Mouse (Mus musculus) megakaryocyte, adult 5-6 weeks (primary cell): Measurements from ENCODE around the gene St6galnac3. TPM values are rescaled to one million over a fixed set of nuclear protein-coding genes. Genes with fewer than 3 reads are reported as not detected.

Experiments
- ATAC-seq: 2 replicates; pipeline ENCODE4 v1.8.0; 2016; ENCODE audit warnings: mild to moderate bottlenecking, inconsistent platforms; ENCODE audit not compliant: poor library complexity, severe bottlenecking
- total RNA-seq, 2 experiments: library from RNA; stranded (forward) in 1 of 2; stranded (reverse) in 1 of 2; fragments of 153-499, 151-499 nt in 1 of 2; fragments of 221-1000, 200-1000 nt in 1 of 2; gene quantifications; 2 replicates each; pipeline versions ENCODE4 v1.2.3 to v1.2.4; 2015 to 2017

The St6galnac3 gene
- total RNA-seq, 2 experiments from 2014 or later, result 0.16 to 0.18 TPM

DNA sequence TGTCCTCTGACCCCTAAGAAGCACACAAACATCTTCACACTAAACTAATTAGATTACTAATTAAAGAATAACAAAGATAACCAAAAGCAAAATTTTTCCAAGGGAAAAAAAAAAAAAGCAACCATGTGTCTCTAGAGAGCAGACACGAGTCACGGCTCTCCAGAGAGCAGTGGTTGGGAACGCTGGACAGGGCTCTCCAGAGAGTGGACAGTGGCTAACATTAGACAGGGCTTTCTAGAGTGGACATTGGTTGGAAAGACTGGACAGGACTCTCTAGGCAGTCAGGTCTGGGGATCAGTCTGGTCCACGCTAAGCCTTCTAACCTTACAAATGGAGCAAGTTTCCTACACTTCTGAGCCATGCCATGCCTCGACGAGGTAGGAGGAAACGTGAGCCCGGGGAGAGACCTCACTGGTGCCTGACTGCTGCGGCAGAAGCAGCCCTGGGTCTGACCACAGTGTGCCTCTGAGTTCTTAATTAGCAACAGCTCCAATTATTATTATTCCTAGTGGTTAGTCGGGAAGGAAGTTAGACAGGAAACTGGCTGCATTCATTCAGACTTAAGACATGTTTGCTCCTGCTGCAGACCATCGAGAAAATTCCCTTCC is 32.7 kb downstream of the St6galnac3 start:
- ATAC-seq, result no peak

DNA sequence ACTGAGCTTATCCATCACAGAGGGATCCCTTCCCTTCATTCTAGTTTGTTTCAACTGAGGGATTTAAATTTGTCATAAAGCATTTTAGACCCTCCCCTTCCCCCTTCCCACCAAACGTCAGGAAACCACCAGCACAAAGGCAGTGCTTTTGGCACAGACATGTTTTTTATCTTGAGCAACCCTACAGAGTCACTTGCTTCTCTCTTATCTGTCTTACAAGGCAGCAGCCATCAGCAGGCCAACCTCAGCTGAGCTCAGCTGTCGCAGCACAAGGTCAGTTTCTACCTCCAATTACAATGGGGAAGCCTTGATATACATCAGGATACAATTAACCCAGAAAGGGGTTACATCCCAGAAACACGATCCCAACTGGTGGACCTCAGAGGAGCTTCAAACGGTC is 33.4 kb downstream of the St6galnac3 start:
- no peak for ATAC-seq

DNA sequence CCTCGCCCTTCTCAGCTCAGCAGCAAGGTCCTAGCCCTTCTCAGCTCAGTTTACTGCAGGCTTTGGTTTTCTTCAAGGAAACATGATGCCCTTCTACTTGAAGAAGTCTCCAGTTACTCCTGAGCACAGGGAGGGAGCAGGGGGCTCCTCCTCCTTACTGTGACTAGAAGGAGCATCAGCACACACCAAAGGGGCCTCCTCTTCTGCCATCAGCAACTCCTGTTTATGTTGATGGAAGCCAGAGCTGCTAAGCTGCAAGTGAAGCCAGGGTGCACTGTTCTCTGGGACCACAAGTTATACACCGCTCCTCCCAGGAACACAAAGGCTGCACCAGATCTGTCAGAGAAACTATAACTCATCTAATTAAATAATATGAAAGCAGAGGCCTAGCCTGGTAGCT is 34.4 kb downstream of the St6galnac3 start:
- no peak for ATAC-seq

DNA sequence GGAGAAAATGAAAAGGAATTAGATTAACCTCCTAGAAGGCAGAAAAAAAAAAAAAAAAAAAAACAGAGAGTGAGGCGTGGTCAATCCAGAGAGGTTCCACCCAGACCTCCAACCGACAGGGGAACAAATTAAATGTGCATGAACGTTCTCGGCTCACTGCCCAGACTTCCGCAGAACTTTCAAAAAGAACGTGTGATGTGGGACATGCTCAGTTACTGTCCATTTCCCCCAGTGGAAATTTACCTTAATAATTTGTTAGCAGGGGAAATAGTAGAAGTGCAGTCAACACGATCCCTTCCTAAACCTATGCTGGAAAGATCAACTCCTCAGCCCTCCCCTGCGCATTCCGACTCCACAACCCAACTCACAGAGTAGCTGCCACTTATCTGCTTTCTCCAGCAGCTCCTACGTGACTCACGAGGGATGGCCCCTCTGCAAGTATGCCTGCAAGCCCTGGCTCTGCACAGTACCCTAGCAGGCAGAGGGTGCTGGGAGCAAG is 35.1 kb downstream of the St6galnac3 start:
- ATAC-seq, result peak; percentile 47; the same call in 1 of the 2 replicates

DNA sequence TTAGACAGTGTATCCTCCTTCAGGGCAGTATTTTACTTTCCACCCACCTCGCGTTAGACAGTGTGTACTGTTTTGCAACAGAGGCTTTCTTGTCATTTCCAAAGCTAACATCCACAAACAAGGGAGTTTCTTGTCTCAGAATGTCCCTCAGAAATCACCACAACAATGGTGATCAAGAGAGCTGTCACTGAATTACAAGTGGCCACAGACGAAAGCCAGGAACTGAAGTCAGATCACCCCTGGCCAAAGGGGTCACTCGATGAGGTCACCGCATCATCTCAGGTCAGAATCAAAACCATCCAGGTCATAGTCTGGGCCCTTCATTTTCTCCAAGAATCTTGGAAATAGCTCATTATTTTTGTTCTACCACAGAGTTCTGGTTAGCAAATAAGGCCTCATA is 37.1 kb downstream of the St6galnac3 start:
- ATAC-seq, result no peak

DNA sequence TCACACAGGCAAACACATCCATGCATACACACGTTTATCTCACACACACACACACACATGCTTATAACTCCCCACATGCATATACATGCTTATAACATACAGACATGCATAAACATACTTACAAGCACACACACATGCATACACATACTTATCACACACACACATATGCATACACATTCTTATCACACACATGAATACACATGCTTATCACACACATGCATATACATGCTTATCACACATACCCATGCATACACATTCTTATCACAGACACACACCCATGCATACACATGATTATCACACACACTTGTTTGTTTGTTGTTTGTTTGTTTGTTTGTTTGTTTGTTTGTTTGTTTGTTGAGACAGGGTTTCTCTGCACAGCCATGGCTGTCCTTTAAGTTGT is 40.1 kb downstream of the St6galnac3 start:
- no peak for ATAC-seq

DNA sequence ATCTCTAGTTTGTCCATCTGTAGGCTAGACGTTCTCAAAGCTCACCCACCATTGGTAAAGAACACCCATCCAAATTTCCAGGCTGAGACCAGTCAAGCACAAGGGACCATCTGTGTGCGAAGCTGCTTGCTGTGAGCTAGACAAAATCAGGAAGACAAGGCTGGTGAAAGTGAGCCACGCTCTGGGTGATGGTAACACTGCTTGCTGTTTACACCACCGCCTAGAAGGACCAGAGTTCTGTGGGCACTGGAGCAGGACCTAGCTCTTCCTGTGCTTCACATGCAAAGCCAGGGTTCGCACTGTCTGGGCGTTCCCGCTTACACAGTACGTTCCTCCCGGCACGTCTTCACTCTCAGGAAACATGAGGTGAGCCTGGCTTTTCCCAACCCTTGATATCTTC is 42.7 kb downstream of the St6galnac3 start:
- ATAC-seq, result no peak

DNA sequence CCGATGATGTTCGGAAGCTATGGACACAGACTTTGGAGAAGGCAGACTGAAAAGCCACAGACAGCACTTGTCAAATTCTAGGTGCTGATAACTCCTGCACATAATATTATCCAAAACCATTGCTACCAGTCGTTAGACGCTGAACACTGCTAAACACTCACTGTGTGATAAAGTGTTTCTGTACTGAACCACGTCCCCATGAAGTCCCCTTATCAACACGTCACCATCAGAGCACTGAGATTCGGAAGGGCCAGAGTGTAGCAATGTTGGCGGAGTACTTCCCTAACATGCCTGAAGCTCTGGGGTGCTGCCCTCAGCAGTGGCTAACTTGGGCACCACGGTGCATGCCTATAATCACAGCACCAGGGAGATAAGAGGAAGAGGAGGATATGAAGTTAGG is 43.3 kb downstream of the St6galnac3 start:
- ATAC-seq, result peak; percentile 34; the same call in 1 of the 2 replicates

DNA sequence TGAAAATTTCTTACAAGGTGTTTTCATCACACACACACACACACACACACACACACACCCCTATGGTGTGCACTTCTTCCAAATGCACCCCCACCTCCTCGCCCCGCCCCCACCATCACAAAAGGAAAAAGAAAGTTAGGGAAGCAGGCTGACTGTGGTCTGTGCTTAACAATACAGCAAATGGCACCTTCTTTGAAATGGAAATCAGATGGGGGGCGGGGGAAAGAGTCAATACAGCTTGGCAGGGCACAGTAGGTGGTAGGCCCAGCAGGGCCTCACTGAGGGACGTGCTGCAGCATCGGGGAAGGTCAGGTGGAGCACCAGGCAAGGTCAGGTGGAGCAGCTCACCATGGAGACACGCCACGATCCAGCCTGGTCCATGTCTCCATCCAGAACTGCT is 49.1 kb downstream of the St6galnac3 start:
- no peak for ATAC-seq

DNA sequence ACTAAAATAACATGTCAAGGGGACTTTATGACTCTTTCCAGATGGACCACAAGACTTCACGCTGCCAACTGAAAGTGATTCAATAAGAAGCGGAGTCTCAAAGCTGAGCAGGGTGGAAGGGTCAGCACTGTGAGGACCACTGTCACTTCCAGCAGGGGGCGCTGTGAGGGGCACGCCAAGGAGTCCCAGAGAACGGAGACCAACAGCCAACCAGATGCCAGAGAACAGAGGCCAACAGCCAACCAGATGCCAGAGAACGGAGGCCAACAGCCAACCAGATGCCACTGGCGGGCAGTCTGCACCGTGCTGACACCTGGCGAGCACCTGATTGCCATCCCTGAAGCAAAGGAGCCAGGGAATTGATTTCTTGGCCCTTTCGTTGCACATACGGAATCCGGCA is 49.9 kb downstream of the St6galnac3 start:
- ATAC-seq, result no peak

DNA sequence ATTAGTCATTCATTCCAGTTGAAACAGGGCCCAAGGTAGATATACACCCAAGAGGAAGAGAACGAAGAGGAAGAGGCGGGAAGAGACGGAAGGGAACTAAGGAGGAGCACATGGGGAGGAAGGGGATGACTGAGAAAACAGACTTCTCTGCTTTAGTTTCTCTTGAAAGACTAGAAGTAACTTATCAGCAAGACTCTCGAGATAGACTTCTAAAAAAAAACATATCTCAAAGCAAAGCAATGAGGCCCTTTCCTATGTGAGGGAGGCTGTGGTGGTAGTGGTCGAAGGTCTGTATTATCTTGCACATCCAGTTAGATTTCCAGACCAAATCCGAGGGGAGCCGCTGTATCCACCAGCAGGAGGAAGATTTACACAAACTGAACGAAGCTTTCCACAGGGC is 50.6 kb downstream of the St6galnac3 start:
- no peak for ATAC-seq

DNA sequence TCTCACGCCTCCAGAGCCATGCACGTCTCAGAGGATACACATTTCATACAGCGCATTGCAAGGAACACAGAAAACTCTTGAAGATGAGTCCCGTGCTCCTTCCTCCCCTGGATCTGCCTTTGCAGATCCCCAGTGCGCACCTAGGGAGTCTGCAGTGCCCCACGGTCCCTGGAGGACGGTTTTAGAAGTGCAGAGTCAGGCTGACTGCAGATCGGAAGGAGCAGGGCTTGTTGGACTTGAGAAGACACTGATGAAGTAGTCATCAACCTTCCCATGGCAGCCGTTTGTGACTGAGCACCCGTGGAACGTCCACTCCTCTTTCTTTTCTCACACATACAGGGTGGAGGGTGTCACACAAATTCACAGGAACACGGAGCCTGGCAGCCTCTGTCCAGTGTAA is 51.5 kb downstream of the St6galnac3 start:
- no peak for ATAC-seq

DNA sequence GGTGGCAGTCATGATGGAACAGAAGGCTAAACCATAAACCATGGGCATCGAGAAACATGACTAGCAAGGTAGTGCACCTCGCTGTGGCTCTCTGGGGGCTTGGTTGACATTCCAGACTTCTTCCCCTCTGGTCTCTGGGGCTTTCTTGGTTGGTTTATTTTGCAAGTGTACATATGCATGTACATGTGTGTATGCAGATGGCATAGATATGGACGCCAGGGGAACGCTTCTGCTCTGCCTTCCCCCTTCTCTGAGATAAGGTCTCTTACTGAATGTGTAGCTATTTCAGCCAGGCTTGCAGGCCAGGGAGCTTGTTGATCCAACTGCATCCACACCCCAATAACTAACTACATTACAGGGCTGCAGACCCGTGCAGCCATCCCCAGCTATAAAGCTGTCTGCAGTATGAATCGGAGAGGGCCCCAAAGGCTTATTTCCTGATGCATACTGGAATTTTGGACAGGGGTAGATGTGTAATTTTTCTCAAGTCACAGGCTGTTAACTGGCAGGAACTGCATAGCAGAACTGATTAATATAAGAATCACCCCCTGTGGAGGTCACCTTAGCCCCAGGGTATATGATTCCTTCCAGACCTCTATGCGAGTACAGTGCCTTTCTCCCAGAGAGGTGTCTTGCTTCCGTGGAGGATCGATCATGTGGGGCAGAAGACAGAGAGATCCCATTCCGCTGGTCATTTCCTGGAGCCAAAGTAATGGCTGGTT is 53.9 kb downstream of the St6galnac3 start:
- ATAC-seq, result no peak

DNA sequence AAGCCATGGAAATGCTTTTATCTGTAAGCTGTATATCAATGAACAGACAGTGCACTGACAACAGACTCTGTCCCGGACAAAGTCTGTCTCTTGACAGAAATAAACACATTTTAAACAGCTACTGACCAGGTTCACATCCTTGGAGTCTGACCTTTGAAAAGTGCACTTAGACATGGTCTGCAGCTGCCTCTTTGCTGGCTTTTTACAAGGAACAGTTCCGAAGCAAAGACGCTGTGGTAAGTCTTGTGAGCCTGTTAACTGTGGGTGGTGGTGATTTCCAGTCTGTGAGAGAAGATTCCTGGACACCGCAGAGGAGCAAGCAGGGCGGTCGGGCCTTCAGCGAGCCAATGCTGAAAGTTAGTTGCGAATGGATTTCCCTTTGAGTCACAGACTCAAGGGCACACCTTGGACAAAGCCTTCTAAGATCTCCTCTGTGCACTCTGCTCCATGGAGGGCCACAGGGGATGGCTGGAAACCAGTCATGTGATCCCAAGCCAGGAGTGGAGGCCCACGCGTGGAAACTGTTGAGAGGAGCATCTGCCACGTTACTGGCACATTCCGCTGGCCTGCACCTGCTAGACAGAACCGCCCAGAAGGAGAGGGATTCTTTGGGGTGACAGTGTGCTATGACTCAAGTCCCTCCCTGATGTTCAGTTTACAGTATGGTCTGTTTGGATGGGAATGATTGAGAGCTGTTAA is 55.1 kb downstream of the St6galnac3 start:
- no peak for ATAC-seq

DNA sequence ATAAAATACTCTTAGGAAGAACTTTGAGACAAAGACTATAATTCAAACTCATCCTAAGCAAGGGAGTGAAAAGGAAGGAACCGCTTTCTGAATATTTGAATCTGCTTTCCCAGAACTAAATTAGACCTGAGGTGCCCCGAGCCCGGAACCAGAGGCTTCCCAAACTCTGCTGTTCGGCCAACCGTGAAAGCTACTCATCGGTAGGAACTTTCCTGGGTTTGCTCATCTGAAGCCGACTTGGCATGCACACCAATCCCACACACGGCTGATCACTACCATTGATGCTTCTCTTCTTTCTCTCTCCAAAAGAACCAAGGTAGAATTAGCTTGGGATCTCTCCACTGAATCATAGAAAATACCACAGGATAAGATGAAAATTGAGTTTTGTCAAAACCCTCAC is 55.6 kb downstream of the St6galnac3 start:
- no peak for ATAC-seq

DNA sequence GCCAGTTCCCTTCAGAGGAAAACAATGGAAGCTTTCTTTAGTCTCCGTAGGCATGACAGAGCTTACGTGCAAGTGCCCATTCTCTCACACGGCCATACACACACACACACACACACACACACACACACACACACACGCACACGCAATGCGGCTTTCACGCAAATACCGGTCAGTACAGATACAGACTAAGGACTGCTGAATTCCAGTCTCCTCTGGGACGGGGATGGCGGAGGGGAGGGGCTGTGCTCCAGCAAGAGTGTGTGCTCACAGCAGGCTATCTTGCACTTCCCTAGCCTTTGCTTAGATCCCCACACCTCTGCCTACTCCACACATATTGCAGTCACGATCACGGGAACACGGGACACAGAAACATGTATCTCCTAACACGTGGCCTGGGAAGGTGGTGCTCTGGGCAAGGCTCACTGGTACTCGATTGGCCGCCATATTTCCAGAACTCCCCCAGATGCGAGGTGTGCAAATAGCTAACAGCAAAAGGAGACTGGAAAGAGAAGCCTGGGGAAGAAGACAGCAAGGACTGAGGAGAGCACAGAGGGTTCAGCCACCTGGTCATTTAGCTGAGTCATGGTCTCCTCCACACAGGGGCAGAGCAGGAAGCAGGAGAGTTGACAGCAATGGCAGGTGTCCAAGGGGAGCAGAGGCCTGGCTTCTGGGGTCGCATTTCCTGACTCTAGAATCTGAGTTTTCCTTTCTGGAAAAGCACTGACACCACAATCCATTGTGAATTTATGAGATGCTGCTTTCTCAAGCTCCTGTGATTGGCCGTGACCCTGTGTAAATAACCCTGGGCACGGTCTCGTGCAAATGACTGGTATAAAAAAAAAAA is 56.3 kb downstream of the St6galnac3 start:
- no peak for ATAC-seq

DNA sequence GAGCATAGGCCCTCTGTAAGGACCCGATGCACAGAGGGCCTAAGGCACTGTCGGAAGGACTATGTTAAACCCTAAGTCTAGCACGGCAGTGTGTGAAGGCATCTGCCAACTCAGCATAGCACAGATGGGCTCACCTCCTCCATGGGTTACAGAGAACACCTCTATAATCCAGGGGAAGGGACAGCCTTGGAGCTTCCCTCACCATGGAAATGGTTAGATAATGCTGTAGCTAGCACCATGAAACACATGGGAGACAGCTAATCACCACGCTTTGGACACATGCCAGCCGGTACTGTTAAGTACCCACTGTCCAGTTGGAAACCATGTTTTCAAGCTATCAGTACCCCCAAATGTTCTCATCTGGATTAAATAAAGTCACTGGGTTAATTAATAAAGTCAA is 60.3 kb downstream of the St6galnac3 start:
- no peak for ATAC-seq

DNA sequence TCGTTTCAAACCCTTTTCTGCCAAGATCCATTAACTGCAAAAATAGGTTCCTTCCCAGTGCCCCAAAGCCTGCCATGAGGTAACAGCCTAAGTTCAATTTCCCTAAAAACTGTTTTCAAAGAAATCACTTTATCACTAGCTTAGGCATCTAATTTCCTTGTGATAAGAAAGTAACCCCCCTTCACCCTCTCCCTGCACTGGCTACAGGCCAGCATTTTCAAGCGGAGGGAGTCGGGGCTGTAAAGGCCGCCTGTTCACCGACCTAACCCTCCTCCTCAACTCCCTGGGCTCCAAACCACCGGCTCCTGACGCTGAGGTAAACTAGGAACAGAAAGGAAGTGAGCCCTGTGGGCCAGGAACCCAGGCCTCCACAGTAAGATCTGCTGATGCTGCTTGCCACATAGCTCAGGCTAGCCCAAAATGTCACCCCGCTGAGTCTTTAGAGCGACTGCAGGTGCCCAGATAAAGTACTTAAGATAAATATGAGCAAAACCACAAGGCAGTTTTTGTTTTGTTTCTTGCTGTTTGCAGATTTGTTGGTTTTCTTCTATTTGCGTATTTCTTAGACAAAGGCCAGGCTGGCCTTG is 61.0 kb downstream of the St6galnac3 start:
- no peak for ATAC-seq

DNA sequence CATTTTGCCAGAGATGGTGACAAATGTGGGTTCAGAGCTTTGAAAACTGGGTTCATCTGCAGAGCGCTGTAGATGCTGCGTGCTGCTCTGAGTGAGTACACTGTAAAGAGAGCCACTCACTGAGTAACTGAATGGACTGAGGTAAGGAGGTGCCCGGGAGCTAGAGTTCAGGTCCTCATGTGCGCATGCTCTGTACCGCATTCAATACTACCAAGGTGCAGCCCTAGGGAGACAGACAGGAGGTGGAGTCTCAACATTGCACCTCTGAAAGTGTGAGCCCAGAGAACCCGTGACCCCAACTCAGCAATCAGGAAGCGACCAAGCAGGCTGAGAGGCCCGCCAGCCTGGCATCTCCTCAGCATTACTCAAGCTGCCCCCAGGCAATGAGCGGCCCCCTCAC is 62.2 kb downstream of the St6galnac3 start:
- ATAC-seq, result no peak

DNA sequence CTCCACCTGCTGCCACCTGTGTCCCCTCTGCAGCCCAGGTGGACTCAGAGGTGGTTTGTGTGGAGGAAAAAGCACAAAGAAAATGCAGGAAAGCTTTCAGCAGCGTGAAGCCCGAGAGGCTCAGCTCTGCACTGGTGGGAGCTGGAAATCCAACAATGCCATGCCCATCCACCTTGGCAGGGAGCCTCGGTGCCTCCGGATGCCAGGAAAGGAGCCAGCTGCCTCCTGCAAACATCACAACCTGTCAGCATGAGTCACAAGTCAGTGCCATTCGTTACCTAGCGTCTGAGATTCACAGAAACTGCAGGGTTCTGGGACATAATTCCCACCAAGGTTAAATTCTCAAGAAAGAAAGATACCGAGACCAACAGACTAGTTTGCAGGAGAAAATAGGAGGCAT is 63.0 kb downstream of the St6galnac3 start:
- ATAC-seq, result no peak
